Mouse (Mus musculus) telencephalon, adult 2 months (tissue): ENCODE measurements around the gene Stx18.

Experiments
- DNase-seq: peaks from one replicate; pipeline ENCODE4 v3.0.0-alpha.2; 2011; ENCODE audit warnings: low read depth, low spot score

Gene Stx18

DNA sequence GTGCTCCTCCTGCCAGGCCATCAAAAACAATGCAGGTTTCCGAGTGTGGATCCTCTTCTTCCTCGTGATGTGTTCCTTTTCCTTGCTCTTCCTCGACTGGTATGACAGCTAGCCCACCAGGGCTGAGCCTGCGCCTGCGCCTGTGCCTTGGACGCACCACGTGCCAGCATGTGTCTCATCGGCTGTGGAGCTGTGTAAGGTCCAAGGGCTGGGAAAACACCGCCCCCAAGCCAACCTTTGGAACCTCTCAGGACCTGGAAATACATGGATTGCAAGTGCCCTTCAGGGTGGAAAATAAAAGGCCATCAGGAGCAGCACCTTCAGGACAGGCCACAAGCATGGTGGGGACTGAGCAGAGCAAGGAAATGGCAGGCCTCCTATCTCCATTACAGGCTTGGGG lies 97.7 kb downstream of the Stx18 start:
- no peak for DNase-seq

DNA sequence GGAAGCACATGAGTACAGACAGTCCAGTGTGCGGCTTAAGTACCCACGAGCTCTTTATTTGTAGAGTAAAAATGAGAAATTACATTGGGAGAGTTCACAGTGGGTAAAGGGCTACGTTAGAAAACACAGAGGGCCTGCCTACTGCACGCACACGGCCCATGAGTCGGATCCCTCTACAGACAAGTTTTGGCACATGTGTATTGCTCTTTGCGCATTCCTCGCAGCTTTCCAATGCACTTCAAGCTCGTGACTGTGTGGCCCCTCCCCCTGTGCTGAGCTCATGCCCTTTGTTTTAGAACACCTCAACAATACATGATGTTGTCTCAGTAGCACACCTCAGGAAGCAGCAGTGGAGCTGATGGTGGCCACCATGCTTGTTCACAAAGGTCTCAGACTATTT lies 98.6 kb downstream of the Stx18 start:
- no peak for DNase-seq

DNA sequence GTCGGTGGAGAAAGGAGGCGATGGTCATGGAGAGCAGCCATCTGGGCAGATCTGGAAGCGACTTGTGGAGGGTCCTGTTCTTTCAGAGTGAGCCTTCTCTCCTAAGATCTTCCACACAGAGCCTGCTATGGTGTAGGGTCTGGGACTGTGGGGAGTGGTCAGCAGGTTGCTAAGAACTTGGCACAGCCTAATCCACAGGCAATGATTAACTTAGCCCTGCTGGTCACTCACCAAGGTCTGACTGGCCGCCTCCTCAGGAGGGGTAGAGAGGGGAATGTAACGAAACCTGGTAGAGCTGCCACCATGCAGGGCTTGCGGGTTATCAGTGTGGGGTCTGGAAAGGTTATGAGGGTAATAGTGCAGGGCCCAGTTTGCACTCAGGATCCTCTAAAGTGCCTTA lies 102.4 kb downstream of the Stx18 start:
- DNase-seq = no peak

DNA sequence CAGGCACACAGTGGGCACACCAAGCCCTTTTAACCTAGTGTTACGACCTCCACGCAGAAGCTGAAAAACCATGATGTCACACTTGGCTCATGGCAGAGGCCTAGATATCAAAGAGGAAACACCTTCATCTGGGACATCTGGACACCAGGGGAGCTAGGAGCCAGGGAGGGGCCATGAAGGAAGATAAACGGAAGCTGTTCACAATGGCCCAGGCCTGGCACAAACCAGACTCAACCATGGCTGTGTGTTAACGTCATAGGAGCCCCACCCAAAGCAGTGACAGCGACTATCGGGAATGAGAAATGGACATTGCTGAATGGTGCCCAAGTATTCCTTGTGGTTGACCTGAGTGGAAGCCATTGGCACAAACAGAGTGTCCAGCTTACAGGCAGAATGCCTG lies 108.0 kb downstream of the Stx18 start:
- DNase-seq = no peak

DNA sequence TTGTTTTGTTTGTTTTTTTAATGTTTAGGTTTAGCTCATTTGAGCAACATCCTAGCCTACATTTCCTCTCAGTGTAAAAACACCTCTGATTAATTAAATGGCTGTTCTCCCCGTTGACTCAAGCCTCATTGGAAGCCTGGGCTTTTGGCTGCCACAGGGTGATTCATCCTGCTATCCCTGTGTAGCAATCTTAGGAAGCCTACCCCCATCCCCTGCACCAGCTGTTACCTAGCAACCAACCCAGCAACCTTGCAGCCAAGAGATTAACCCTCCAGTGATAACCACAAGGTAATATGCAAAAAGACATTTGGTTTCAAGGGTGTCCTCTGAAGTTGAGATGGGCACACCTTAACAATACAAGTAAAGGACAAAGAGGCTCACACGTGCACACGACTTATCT lies 112.7 kb downstream of the Stx18 start:
- DNase-seq = peak; percentile 86

DNA sequence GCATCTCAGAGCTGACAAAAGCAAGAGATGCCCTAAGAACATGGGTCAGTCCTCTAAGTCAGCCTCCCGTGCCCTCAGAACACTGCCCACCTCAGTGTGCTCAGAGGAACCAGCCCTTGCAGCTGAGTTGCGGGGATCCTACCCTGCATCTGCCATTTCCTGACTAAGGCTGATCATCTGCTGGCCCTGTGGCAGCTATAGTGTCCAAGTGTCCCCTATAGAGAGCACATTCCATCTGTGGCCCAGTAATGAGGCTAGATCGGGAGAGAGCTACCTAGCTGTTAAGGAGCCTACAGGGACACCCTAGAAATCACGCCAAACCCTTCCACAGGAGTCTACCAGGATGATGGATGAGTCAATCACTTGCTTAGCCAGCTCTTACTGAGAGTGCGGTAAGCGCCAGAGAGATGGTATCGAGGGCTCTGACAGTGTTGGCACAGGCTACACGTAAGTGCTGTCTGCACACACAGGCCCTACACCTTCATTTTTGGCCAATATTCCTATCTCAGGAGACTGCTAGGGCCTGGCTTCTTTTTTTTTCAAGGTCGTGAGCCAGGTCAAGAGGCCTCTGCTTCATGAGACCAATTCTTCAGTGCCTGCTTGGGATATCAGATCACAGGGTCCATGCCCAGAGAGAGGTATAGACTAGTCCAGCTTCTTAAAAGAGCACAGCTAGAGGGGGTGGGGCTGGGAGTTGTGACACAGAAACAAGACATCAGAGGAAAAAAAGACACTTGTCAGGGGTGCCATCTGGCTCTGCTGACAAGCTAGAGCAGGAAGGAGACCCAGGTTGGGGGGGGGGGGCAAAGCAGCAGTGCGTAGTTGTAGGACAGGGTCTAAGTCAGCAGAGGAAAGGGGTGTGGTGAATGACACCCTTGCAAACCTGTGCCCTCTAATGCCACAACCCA lies 113.9 kb downstream of the Stx18 start:
- no peak for DNase-seq

DNA sequence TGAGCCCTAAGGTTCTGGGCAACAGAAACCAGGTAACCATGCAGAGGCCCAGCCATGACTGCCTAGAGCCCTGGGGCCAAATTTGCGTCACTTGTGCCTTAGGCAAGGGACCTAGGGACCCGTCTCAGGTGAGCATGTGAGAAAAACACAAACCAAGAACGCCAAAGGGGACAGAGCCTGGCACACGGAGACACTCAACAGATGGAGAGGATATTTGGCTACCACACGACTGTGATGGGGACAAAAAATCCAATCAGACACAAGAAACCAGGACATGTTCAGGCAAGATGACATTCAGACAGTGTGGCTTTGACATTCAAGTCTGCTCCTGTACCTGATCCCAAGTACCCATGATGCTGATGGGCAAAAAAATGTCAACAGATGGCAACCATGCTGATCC lies 115.1 kb downstream of the Stx18 start:
- DNase-seq = no peak

DNA sequence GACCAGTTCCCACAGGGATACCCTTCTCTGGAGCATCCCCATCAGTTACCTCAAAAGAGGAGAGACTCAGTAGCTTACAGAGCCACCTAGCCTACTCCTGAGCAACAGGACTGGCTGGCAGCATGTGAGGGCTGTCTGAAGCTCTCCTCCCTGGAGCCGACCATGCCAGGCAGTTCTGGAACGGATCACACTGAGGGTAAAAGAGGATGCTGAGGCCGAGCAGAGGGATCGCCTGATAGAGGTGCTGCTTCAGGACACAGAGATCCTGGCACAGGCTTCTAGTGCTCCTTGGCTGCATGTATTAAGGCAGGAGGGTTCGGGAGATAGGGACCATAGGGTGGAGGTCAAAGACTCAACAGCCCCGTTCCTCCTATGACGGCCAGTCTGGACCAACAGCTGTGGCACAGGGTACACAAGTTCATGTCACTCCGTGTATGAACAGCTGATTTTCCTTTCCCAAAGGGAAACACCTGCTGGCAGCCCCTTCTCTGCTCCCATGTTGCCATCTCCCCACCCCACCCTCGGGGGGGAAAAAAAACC lies 119.0 kb downstream of the Stx18 start:
- no peak for DNase-seq

DNA sequence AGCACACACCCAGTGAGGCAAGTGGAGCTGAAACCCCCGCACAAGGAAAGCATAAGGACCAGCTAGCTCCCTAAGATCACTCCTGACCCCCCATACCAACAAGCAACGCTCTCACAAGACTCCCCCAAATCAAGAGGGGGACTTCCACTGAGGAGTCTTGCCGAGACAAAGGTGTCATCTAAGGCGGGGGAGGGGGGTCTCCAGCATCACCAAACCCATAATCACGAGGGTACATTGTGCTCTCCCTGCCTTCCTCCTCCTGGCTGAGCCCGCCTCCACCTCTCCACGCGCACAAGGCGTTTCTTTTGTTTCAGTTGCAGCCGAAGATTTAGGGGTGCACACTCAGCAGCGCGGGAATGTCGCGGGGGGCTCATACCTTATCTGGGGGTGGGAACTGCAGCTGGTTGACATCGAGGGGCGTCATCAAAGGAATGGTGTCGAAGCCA lies 120.0 kb downstream of the Stx18 start:
- peak; percentile 63 for DNase-seq

DNA sequence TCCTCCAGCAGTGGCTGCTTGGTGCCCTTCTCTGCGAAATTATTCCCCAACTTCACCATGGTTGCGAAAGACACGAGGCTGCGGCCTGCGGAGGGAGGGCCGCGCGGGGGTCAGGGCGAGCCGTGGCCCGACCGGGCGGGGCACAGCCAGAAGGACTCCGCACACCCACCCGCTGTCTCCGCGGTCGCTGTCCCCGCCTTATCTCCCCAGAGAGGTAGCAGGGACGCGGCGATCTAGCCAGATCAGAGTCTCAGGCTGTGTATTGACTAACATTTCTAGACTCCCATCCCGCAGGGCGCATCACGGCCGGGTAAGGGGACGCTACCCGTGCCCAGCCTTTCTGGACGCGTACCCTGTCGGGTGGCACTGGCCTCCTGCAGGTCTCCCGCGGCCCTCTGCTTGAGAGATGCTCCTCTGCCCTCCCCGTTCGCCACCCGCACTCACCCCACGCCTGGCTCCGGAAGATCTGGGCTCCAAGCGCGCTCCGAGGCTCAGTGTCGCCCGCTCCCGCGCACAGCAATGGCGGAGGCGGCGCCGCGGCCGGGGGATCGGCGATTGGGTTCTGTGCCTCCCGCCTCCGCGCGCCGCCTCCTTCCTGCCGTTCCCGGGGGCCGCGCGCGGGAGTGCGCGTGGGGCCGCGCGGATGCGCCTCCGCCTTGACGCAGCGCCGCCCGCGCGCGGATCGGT lies 120.5 kb downstream of the Stx18 start:
- peak; percentile 43 for DNase-seq

DNA sequence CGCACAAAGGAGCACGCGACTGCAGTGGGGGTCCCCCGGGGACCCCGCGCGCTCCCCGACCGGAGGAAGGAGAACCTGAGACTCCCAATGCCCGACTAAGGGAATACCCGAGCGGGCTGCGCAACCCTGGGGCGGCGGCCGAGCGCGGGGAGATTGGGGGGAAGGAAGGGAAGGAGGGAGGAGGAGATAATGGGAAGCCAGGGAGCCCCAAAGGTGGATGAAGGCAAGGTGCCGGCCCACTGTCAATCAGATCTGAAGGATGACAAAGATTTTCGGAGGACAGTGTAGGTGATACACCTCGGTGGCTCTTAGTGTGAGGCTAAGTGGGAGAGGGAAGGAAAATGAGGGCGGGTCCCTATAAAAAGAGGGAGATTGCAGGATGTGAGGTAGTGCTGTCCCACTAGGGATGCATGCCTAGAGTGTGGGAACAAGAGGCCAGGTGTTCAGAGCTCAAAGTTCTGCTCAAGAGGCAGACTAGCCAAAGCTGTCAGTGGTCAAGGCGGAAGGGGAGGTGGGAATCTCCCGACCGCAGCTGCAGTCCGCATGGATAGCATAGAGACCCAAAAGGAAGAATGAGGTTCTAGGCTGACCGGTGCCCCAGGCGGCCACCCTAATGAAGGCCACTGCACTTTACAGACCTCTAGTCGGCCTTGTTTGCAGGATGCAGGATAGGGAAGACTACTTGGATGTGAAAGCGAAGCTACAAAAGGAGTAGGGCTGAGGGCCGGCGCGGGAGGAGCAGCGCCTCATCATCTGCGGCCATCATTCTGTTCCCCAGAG lies 121.3 kb downstream of the Stx18 start, which contains the start of gene Nsg1:
Gene Nsg1 (minus strand): TSS at position 274 of the 780 bp plus-strand sequence.
- no peak for DNase-seq

DNA sequence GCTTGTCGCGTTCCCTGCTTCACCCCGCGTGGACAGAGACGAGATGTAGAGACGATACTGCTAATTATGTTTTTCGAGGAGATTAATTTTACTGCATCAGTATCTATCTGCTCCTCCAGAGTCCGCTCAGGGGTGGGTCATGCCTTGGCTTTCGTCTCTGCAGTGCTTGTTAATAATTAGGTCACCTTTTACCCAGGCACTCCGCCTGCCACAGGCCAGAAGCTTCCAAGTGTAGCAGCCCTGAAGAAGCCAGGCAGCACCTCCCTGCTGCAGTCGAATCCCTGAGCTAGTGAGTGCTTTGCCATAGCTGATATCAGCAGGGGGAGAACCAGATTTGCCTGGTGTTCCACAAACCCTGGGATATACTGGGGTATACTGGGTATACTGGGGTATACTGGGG lies 130.0 kb downstream of the Stx18 start:
- DNase-seq = no peak

DNA sequence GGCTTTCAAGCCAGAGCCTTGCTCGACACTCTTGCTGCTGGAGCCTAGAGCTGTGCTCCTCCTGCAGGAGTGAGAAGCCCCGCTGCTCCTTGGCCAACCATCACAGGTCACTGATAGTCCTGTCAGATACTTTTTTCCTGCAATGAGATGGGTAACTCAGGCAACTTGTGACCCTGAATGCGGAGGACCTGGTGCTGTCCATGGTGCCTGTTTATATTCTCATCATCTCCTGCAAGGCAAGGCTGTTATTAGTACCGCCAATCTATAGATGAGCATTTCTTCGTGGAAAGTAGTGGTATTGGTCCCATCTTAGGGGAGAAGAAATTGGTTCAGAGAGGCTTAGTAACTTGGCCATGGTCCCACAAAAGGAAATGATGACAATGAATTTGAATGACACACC lies 135.2 kb downstream of the Stx18 start:
- no peak for DNase-seq

DNA sequence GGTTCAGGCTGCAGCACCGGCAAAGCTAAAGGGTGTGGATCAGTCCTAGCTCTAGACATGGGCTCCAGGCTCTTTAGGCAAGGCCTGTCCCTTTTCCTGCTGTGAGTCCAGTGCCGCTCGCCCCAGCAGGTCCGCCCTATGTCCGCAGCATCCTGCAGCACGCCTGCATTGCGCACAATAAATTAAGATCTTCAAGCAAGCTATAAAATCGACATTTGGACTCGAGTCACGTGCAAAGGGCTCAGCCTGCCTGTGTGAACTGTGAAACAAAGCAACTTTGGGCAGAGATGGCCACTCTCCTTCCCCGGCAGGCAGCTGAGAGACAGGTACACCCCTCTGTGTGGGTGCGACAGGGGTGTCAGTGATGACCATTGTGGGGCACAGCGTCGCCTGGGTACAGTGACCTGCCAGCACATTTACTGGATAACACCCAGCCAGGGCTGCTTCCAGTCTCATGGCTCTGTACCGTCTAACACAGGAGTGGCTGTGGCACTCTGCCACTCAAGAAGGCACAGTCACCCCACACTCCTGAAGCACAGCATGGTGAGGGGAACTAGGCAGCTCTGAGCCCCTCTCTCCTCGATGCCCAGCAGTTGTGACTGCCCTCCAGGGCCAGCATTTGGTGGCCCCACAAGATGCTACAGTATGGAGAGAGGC lies 135.8 kb downstream of the Stx18 start:
- no peak for DNase-seq

DNA sequence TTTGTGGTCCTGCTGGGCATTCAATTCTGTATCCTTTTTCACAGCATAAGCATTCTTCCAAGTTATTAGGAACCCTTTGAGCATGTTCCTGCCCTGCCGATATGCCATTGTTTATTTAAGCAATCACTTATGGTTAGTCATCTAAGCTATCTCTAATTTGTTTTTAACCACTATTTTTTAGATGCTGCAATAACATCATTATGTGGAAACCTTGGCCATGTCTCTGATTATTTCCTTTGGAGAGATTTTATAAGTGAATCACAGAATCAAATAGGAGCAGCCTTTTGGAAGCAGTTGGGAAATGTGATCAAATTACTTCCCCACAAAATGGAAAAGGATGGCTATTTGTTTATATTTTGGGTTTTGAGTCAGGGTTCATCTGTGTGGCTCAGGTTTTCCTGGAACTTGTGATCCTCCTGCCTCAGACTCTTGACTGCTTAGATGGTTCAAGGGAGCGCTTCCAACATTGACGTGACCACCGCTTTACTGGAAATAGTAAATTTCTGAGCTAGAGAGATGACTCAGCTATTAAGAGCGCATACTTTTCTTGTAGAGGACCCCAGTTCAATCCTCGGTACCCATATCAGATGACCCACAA lies 146.2 kb downstream of the Stx18 start:
- no peak for DNase-seq

DNA sequence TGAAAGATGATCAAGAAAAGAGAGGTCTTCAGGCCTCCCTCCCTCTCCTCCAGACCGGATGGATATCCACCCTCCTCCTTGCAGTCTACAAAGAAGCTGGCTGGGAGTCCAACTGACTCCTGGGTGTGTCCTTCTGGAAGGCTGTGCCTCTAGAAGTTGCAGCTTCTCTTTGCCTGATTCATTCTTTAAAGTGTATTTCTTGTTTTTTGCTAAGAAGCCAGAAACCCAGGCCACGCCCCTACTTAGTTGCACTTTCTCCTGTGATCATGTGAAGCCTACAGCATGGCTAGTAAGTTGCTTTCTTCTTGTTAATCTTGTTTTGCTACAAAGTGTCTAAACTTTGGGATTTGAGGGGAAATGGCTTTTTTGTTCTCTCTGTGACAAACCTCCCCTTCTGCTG lies 148.5 kb downstream of the Stx18 start:
- no peak for DNase-seq
